Mouse (Mus musculus) lung, adult 2 months (tissue): ENCODE measurements around the gene Ptgr1.

Source experiments
- CTCF ChIP-seq: fragments of 200-500 bp; IDR thresholded peaks from 2 replicates; pipeline ENCODE4 v1.5.1; 2011; ENCODE audit warnings: mild to moderate bottlenecking, low read length, control low read depth; ENCODE audit not compliant: insufficient read depth
- POLR2A ChIP-seq: fragments of 200-500 bp; IDR thresholded peaks from 2 replicates; pipeline ENCODE4 v1.6.1; 2011; ENCODE audit warnings: low read depth, mild to moderate bottlenecking, control low read depth, low read length, borderline replicate concordance; ENCODE audit errors: extremely low read depth

GRCm38 (mm10) chr4:58994762-58995161 is 7.8 kb upstream of the Ptgr1 start, which contains the start of gene Dnajc25:
- TF ChIP-seq POLR2A (no peak), CTCF (no peak)
